6 mouse cellular contexts compared by ENCODE assay signal in genomic region chr14:53362054-53362453, GRCm38 (mm10).
DNase-seq lines count a peak whose midpoint lies in the region; ATAC-seq and TF ChIP-seq lines count a peak whose summit lies in the region.
"Not testable (repeated sequence)": the region's sequence is repeated elsewhere in the genome, so short reads cannot be mapped to it uniquely, and the experiment has no call there.

No protein-coding gene starts in this region.

- not testable (repeated sequence) for TF ChIP-seq EP300 in liver, embryonic 14.5 days (IDR thresholded peaks at IDR 0.05; ENCODE audit: low read depth)

- 25% methylated on average over 2 of the region's 2 CpGs for WGBS in liver, embryonic 14.5 days (ENCODE audit: insufficient replicate concordance)

- ATAC-seq in liver, embryonic 14.5 days (ENCODE audit: insufficient read depth), result peak; percentile 52; the same call in 1 of the 2 replicates
- ATAC-seq in megakaryocyte, adult 5-6 weeks (ENCODE audit: poor library complexity, severe bottlenecking), result peak; percentile 56

- H3K4me2 ChIP-seq in liver, embryonic 14.5 days (ENCODE audit: low read depth), result peak overlapping the region; percentile 31; the same call in 1 of the 2 replicates

- DNase-seq in 416B (ENCODE audit: low read depth) (peak; percentile 50), liver (peak; percentile 41)
- peak; percentile 9 for DNase-seq in T-cell, adult 2 months (ENCODE audit: low spot score)
- peak in 1 of 3 experiments; percentile 13 for DNase-seq in liver, embryonic 14.5 days (ENCODE audit: low read depth in 3 of 3, low spot score in 3 of 3)
- DNase-seq in thymus, postnatal 14 days, result peak; percentile 36

- not testable (repeated sequence) for TF ChIP-seq CTCF in liver, embryonic 14.5 days (IDR thresholded peaks at IDR 0.05; ENCODE audit: low read depth)

- not testable (repeated sequence) for H3K9ac ChIP-seq in liver, embryonic 14.5 days (replicated peaks)

- H3K27me3 ChIP-seq in liver, embryonic 14.5 days (ENCODE audit: control insufficient read depth, insufficient read depth, low read length), result not testable (repeated sequence)

- not testable (repeated sequence) for H3K4me3 ChIP-seq in liver, embryonic 14.5 days (ENCODE audit: insufficient read depth in 1 of 2, low read depth in 2 of 2, low read length in 2 of 2)

- H3K9me3 ChIP-seq in liver, embryonic 14.5 days (ENCODE audit: control insufficient read depth, low read length), result not testable (repeated sequence)

- not testable (repeated sequence) for H3K27ac ChIP-seq in liver, embryonic 14.5 days

- peaks cover 0 to 15% of the 10 kb centered on the region in 2 experiments; a peak in 2 of 4 replicates for H3K4me1 ChIP-seq in liver, embryonic 14.5 days (replicated peaks; ENCODE audit: control insufficient read depth in 2 of 2, insufficient read depth in 2 of 2, low read length in 1 of 2)

- not testable (repeated sequence) for H3K36me3 ChIP-seq in liver, embryonic 14.5 days (replicated peaks; ENCODE audit: control insufficient read depth, insufficient read depth, low read depth)
